Mouse (Mus musculus) left cerebral cortex, adult 2 months (tissue): ENCODE measurements around the gene Ms4a15. TPM values are rescaled to one million over a fixed set of nuclear protein-coding genes. Genes with fewer than 3 reads are reported as not detected.

ENCODE experiments used
- DNase-seq, 2 experiments: peaks; one replicate each; pipeline ENCODE4 v3.0.0; 2021 to 2022; ENCODE audit warnings: low spot score in 2 of 2, mixed read lengths in 1 of 2; ENCODE audit errors: extremely low spot score in 1 of 2
- H3K27ac ChIP-seq: fragments of 200-600 bp; 2 replicates; pipeline ENCODE4 v1.8.1; 2022
- H3K4me3 ChIP-seq: fragments of 200-600 bp; 2 replicates; pipeline ENCODE4 v1.8.1; 2022
- CTCF ChIP-seq: fragments of 200-600 bp; IDR thresholded peaks from 2 replicates; pipeline ENCODE4 v1.8.1; 2022; ENCODE audit warnings: antibody characterized with exemption, mild to moderate bottlenecking, moderate library complexity
- intact Hi-C: fragments of 180-260 bp; cut with DNase I; formaldehyde crosslinking; loops from one replicate; pipeline ENCODE4 v1.15.1; 2025
- long read RNA-seq, 2 experiments: library from polyadenylated mRNA; stranded (forward); transcript quantifications; one replicate each; pipeline ENCODE4 v2.0.0; 2021; ENCODE audit warnings: borderline mapping rate in 2 of 2
- total RNA-seq, 2 experiments: library from RNA; stranded (reverse); gene quantifications; 2 replicates each; pipeline ENCODE4 v1.2.3; 2021

The Ms4a15 gene
- total RNA-seq: not detected
- long read RNA-seq, experiment 1: 0 reads
- long read RNA-seq, experiment 2: 0 reads

GRCm38 (mm10) chr19:10993150-10993549, at the start of gene Ms4a15:
TSS of gene Ms4a15 (minus strand) at chr19:10993250.
- Histone ChIP-seq H3K27ac (no peak within 1 kb of the TSS), H3K4me3 (no peak within 1 kb of the TSS)
- intact Hi-C loops: no loop called here
- DNase-seq: no peak
- no peak for TF ChIP-seq CTCF

GRCm38 (mm10) chr19:11037570-11037969, 44.5 kb upstream of the Ms4a15 start:
- intact Hi-C loops: no loop called here
- no peak overlapping the region for H3K27ac ChIP-seq
- no peak for TF ChIP-seq CTCF
- no peak for DNase-seq
- no peak overlapping the region for H3K4me3 ChIP-seq

- H3K4me3 ChIP-seq: no peak overlapping the region
- no peak overlapping the region for H3K27ac ChIP-seq
- TF ChIP-seq CTCF: no peak
- no peak for DNase-seq
- intact Hi-C loops: no loop called here
These were observed 29.3 kb upstream of the Ms4a15 start for GRCm38 (mm10) chr19:11022382-11022781.

GRCm38 (mm10) chr19:11017891-11018290, 24.8 kb upstream of the Ms4a15 start, which contains the start of gene Ms4a18:
TSS of gene Ms4a18 (minus strand) at chr19:11018031.
- Histone ChIP-seq H3K4me3 (no peak within 1 kb of the TSS), H3K27ac (no peak within 1 kb of the TSS)
- no peak for DNase-seq
- no peak for TF ChIP-seq CTCF
- intact Hi-C loops: no loop called here

- DNase-seq: no peak
- no peak for TF ChIP-seq CTCF
- H3K4me3 ChIP-seq: no peak overlapping the region
These were observed 24.2 kb upstream of the Ms4a15 start for GRCm38 (mm10) chr19:11017251-11017650.

GRCm38 (mm10) chr19:11015998-11016397, 22.9 kb upstream of the Ms4a15 start:
- no peak for TF ChIP-seq CTCF
- intact Hi-C loops: no loop called here
- Histone ChIP-seq H3K4me3 (no peak overlapping the region), H3K27ac (no peak overlapping the region)
- DNase-seq: no peak

More at GRCm38 (mm10) chr19:11017251-11017650, 24.2 kb upstream of the Ms4a15 start:
- H3K27ac ChIP-seq: no peak overlapping the region
- intact Hi-C loops: no loop called here

- no peak for TF ChIP-seq CTCF
- DNase-seq: no peak
- intact Hi-C loops: no loop called here
- no peak overlapping the region for H3K27ac ChIP-seq
- H3K4me3 ChIP-seq: no peak overlapping the region
These were observed 22.4 kb upstream of the Ms4a15 start for GRCm38 (mm10) chr19:11015468-11015867.

GRCm38 (mm10) chr19:10991911-10992310, 1.1 kb downstream of the Ms4a15 start:
- intact Hi-C loops: no loop called here
- H3K27ac ChIP-seq: no peak overlapping the region
- no peak for DNase-seq
- H3K4me3 ChIP-seq: no peak overlapping the region
- TF ChIP-seq CTCF: no peak

- Histone ChIP-seq H3K27ac (no peak overlapping the region), H3K4me3 (no peak overlapping the region)
- TF ChIP-seq CTCF: no peak
- no peak for DNase-seq
- intact Hi-C loops: no loop called here
These were observed 2.3 kb downstream of the Ms4a15 start for GRCm38 (mm10) chr19:10990751-10991150.

- intact Hi-C loops: no loop called here
- H3K27ac ChIP-seq: no peak overlapping the region
- no peak for TF ChIP-seq CTCF
- no peak for DNase-seq
- no peak overlapping the region for H3K4me3 ChIP-seq
These were observed 4.5 kb downstream of the Ms4a15 start for GRCm38 (mm10) chr19:10988563-10988962.

GRCm38 (mm10) chr19:10985889-10986288, 7.2 kb downstream of the Ms4a15 start:
- intact Hi-C loops: no loop called here

GRCm38 (mm10) chr19:10984551-10984950, 8.5 kb downstream of the Ms4a15 start:
- TF ChIP-seq CTCF: no peak; the same call in 1 of the 2 replicates
- Histone ChIP-seq H3K27ac (no peak overlapping the region), H3K4me3 (no peak overlapping the region)

More at GRCm38 (mm10) chr19:10985889-10986288, 7.2 kb downstream of the Ms4a15 start:
- Histone ChIP-seq H3K4me3 (no peak overlapping the region), H3K27ac (no peak overlapping the region)
- no peak for TF ChIP-seq CTCF
- no peak for DNase-seq

GRCm38 (mm10) chr19:10983146-10983545, 9.9 kb downstream of the Ms4a15 start:
- peak; percentile 43 for TF ChIP-seq CTCF
- intact Hi-C loops: no loop called here
- no peak for DNase-seq
- Histone ChIP-seq H3K4me3 (no peak overlapping the region), H3K27ac (no peak overlapping the region)

More at GRCm38 (mm10) chr19:10984551-10984950, 8.5 kb downstream of the Ms4a15 start:
- intact Hi-C loops: no loop called here
- no peak for DNase-seq
